Mouse (Mus musculus) cortical plate, adult 2 months (tissue): ENCODE results near the gene Ccdc181. TPM values are rescaled to one million over a fixed set of nuclear protein-coding genes. Genes with fewer than 3 reads are reported as not detected.

Source experiments
- H3K27ac ChIP-seq: fragments of 200-500 bp; 2 replicates; pipeline ENCODE4 v1.5.1; 2012; ENCODE audit warnings: low read length, control low read depth, inconsistent platforms; ENCODE audit not compliant: insufficient read depth
- H3K4me1 ChIP-seq: fragments of 200-500 bp; 2 replicates; pipeline ENCODE4 v1.6.1; 2011; ENCODE audit warnings: low read length; ENCODE audit not compliant: control insufficient read depth, insufficient read depth
- H3K4me3 ChIP-seq: fragments of 200-500 bp; 2 replicates; pipeline ENCODE4 v1.5.1; 2011; ENCODE audit warnings: mild to moderate bottlenecking, low read length, control low read depth; ENCODE audit not compliant: insufficient read depth
- CTCF ChIP-seq: fragments of 200-500 bp; IDR thresholded peaks from 2 replicates; pipeline ENCODE4 v1.5.1; 2011; ENCODE audit warnings: mild to moderate bottlenecking, control low read depth, low read length; ENCODE audit not compliant: insufficient read depth; ENCODE audit errors: extremely low read depth
- POLR2A ChIP-seq: fragments of 200-500 bp; IDR thresholded peaks from 2 replicates; pipeline ENCODE4 v1.6.1; 2011; ENCODE audit warnings: mild to moderate bottlenecking, low read length, control low read depth; ENCODE audit not compliant: insufficient read depth; ENCODE audit errors: extremely low read depth
- polyA plus RNA-seq: library from polyadenylated mRNA; depleted of rRNA; stranded (reverse); fragments of >200 nt; gene quantifications from 2 replicates; pipeline ENCODE4 v1.2.3, GENCODE M21; 2012; rRNA removed

The Ccdc181 gene
- polyA plus RNA-seq, 1 experiment, result 19.1 TPM

DNA sequence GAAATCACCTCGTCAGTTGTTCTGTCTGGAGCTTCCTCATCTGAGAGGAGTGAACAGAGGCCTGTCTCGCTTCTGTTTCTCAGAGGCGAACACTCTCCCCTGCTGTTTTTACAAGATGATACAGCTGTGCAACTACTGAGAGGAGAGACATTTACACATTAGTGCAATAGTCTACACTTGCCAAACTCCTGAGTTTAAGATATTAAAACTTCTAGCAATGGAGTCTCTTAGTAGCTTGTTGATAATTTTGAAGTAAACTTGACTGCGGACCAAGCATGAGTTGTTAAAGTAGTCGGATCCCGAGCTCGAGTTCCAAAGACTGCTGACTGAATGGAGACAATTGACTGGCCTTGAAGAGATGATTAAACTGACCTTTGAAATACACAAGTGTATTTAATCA lies 52.4 kb downstream of the Ccdc181 start:
- H3K4me1 ChIP-seq, result no peaks in the 10 kb centered on the region; the same call in 1 of the 2 replicates
- no peak overlapping the region for H3K4me3 ChIP-seq
- H3K27ac ChIP-seq, result no peak overlapping the region
- TF ChIP-seq CTCF (no peak), POLR2A (no peak)

DNA sequence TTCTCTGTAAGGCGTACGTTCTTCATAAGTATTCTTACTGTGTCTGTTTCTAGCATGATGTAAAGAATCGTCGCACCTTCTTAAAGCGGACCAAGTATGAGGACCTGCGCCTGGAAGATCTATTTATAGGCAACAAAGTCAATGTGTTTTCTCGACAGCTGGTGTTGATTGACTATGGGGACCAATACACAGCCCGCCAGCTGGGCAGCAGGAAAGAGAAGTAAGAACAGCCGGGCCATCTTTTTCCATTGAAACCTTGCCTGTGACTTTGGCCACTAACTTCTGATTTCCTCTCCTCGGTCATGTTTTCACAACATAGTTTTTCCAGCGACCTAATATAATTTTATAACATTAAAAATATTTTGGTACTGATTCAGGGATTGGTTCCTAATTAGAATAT lies 57.2 kb downstream of the Ccdc181 start:
- Histone ChIP-seq H3K4me1 (no peaks in the 10 kb centered on the region; the same call in 1 of the 2 replicates), H3K4me3 (no peak overlapping the region), H3K27ac (no peak overlapping the region)
- no peak for TF ChIP-seq CTCF
- no peak for TF ChIP-seq POLR2A

DNA sequence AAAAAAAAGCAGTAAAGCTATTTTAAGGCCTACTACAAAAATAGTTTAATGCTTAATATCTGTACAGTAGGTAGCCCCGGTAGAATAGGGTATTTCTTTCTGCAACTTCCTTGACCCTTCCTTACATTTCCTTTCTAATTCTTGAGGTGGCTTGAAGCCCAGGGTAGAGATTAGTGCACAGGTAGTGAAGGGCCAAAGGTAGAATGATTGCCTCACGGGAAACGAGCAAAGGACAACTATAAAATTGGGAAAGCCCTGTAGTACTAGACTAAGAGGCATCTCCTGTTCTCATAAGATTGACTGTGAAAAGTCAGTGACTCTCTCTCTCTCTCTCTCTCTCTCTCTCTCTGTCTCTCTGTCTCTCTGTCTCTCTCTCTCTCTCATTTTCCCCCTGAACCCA lies 60.0 kb downstream of the Ccdc181 start:
- TF ChIP-seq POLR2A (no peak), CTCF (no peak)
- Histone ChIP-seq H3K4me1 (peaks cover 6% of the 10 kb centered on the region), H3K27ac (no peak overlapping the region), H3K4me3 (no peak overlapping the region)

DNA sequence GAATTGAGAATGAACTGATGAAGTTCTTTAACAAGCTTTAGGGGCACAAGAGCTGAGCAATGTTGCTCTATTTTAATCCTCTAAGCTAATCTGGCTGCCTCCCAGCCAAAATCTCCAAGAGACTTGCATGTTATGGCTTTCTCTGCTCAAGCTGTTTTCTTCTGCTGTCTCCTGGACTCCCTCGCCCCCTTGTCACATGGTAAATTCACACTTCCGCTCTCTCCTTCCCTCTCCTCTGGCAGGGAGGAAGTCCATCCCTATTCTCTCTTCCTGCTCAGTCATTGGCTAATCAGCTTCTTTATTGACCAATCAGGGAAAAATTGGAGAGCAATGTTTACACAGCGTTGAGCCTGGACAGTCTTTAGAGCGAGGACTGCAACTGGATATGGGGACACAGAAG lies 60.5 kb downstream of the Ccdc181 start:
- Histone ChIP-seq H3K27ac (no peak overlapping the region), H3K4me3 (no peak overlapping the region), H3K4me1 (peaks cover 6% of the 10 kb centered on the region)
- TF ChIP-seq POLR2A, result no peak

Other genes with a start within 250 kb of the Ccdc181 start
- 0.06 TPM in 1 of 2 replicates, not detected in the other for gene Sele, start 227.4 kb upstream of the Ccdc181 start, polyA plus RNA-seq
- 0.15 and 0.32 TPM in 2 replicates for gene Sell, start 213.6 kb upstream of the Ccdc181 start, polyA plus RNA-seq
- 0.02 TPM in 1 of 2 replicates, not detected in the other for gene Selp, start 160.3 kb upstream of the Ccdc181 start, polyA plus RNA-seq
- 0.28 and 0.35 TPM in 2 replicates for gene F5, start 123.7 kb upstream of the Ccdc181 start, polyA plus RNA-seq
- gene Slc19a2, start 26.5 kb upstream of the Ccdc181 start, polyA plus RNA-seq, result 13.1 and 14.7 TPM in 2 replicates
- 21.6 and 22.0 TPM in 2 replicates for gene Nme7, start 28.5 kb downstream of the Ccdc181 start, polyA plus RNA-seq
- 18.4 and 19.5 TPM in 2 replicates for gene Blzf1, start 31.9 kb downstream of the Ccdc181 start, polyA plus RNA-seq
- 1,191 and 1,273 TPM in 2 replicates for gene Atp1b1, start 182.8 kb downstream of the Ccdc181 start, polyA plus RNA-seq